Mouse (Mus musculus): ENCODE results near the gene Gm20824.
"Not testable (repeated sequence)": the region's sequence is repeated elsewhere in the genome, so short reads cannot be mapped to it uniquely, and the experiment has no call there.

The Gm20824 gene

DNA sequence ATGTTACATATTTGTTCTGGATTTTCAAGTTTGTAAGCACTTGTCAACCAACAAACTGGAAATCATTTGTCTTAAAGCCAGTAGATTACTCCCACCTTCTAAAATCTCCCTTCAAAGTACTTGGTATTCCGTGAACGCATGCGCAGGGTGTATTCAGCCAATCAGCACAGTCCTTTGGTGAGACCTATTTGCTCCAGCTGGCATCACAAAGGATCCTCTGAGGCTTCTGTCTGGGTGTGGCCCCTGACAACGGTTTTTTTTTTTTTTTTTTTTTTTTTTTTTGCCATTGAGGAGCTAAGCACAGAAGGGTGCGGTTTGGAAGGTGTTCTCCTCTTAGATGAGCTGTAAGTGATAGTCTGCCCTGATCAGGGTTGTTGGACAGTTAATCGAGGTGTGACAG, at the start of gene Gm20824:
TSS of gene Gm20824 (plus strand) at position 301 of the 400 bp plus-strand sequence.
- DNase-seq (ENCODE audit: extremely low spot score) = not testable (repeated sequence)
